ENCODE assay signal across 13 mouse cellular contexts in genomic region chr5:22191784-22192183, GRCm38 (mm10).
"Had no signal": no experiment of that assay in that cellular context is flagged by ENCODE, and none has a peak within 500 bp of the region (broad histone marks: within the 10 kb centered on the region; RNA-seq: fewer than 3 reads in every experiment).

No protein-coding gene starts in this region.

- H3K9me3 ChIP-seq: liver, embryonic 15.5 days; midbrain, embryonic 12.5 days; neural tube, embryonic 13.5 days; stomach, embryonic 15.5 days had no signal

- H3K27ac ChIP-seq: layer of hippocampus, adult 2 months; liver, embryonic 15.5 days; midbrain, embryonic 12.5 days; neural tube, embryonic 13.5 days; stomach, embryonic 15.5 days had no signal

- DNase-seq: kidney, adult 18-20 months; kidney, postnatal 36 days; lung, adult 2 months; lung, postnatal 10 days; lung, postnatal 4 days; retina, postnatal 1 day; thymus, postnatal 36 days had no signal

- H3K9ac ChIP-seq: liver, embryonic 15.5 days; midbrain, embryonic 12.5 days; neural tube, embryonic 13.5 days; stomach, embryonic 15.5 days had no signal

- H3K4me1 ChIP-seq: liver, embryonic 15.5 days; stomach, embryonic 15.5 days had no signal

- H3K36me3 ChIP-seq: liver, embryonic 15.5 days; midbrain, embryonic 12.5 days; neural tube, embryonic 13.5 days; stomach, embryonic 15.5 days had no signal

- H3K4me2 ChIP-seq: liver, embryonic 11.5 days; liver, embryonic 15.5 days; midbrain, embryonic 12.5 days; neural tube, embryonic 13.5 days; stomach, embryonic 15.5 days had no signal

- H3K27me3 ChIP-seq: liver, embryonic 15.5 days; midbrain, embryonic 12.5 days; neural tube, embryonic 13.5 days; stomach, embryonic 15.5 days had no signal

- H3K4me3 ChIP-seq: layer of hippocampus, adult 2 months; liver, embryonic 15.5 days; midbrain, embryonic 12.5 days; neural tube, embryonic 13.5 days; stomach, embryonic 15.5 days had no signal
